ENCODE assay signal across 15 mouse cellular contexts in the genomic region with DNA sequence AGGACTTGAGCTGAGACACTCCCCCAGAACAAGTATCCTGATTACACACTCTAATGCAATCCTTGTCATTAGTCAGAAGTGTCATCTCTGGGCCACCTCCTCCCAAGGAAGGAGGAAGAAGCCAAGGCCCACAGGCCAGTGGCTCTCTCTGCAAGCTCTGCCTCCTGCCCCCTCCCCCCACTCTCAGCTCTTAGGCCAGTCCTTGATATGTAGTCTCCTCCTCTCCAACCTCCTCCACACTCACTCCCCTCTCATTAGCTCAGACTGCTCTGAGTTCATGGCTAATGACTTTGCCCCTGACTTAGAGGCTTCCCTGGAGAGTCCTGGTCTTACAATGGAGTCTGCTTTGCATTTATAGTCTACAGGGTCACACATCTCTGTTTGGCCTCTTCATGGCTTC.
DNase-seq lines count a peak whose midpoint lies in the region; ATAC-seq lines count a peak whose summit lies in the region.
"Had no signal": no experiment of that assay in that cellular context is flagged by ENCODE, and none has a peak within 500 bp of the region (broad histone marks: within the 10 kb centered on the region; RNA-seq: fewer than 3 reads in every experiment).

No protein-coding gene starts in this region.

- H3K27me3 ChIP-seq in hindbrain, embryonic 10.5 days (ENCODE audit: insufficient read depth, poor library complexity, severe bottlenecking): peaks cover 51% of the 10 kb centered on the region
- H3K27me3 ChIP-seq in hindbrain, embryonic 16.5 days (replicated peaks; ENCODE audit: control insufficient read depth, insufficient read depth, low read length): 0 out of 2 replicates have a peak, but pooled peaks cover 2% of the 10 kb centered on the region
- peaks cover 63% of the 10 kb centered on the region for H3K27me3 ChIP-seq in neural tube, embryonic 13.5 days

- peak overlapping the region; percentile 50; the same call in 1 of the 2 replicates for H3K27ac ChIP-seq in hindbrain, embryonic 10.5 days
- H3K27ac ChIP-seq in hindbrain, embryonic 16.5 days (ENCODE audit: low read depth, low read length): no peak overlapping the region
- H3K27ac ChIP-seq in neural tube, embryonic 13.5 days (replicated peaks): peak overlapping the region; percentile 46; the same call in 1 of the 2 replicates
- H3K27ac ChIP-seq: embryonic facial prominence, embryonic 12.5 days; limb, embryonic 15.5 days had no signal

- ATAC-seq in hindbrain, embryonic 16.5 days: no peak
- no peak for ATAC-seq in neural tube, embryonic 13.5 days (ENCODE audit: low read depth)
- ATAC-seq in granulocyte monocyte progenitor cell, adult 5-6 weeks (replicated peaks; ENCODE audit: poor library complexity, severe bottlenecking): 0 out of 2 replicates have a peak, but pooled peaks have one; percentile 22

- no peak for DNase-seq in hindbrain, embryonic 10.5 days (ENCODE audit: low spot score)
- DNase-seq in neural tube, embryonic 10.5 days (ENCODE audit: extremely low spot score, low spot score): no peak
- no peak for DNase-seq in heart, postnatal 4 days
- no peak for DNase-seq in heart, adult 9 months (ENCODE audit: low spot score in 2 of 2)
- DNase-seq: cerebellum, adult 8-10 months; gastrocnemius, postnatal 36 days; kidney, postnatal 36 days; layer of hippocampus, postnatal 36 days; right cerebral cortex, postnatal 14 days had no signal

- H3K4me1 ChIP-seq in hindbrain, embryonic 10.5 days (replicated peaks): peaks cover 30% of the 10 kb centered on the region
- H3K4me1 ChIP-seq in hindbrain, embryonic 16.5 days (ENCODE audit: control insufficient read depth, insufficient read depth, low read depth, low read length): peaks cover 19% of the 10 kb centered on the region
- H3K4me1 ChIP-seq in neural tube, embryonic 13.5 days (replicated peaks): peaks cover 32% of the 10 kb centered on the region
- H3K4me1 ChIP-seq: megakaryocyte, embryonic 14.5 days had no signal

- H3K9me3 ChIP-seq in hindbrain, embryonic 10.5 days: no peaks in the 10 kb centered on the region
- no peaks in the 10 kb centered on the region for H3K9me3 ChIP-seq in hindbrain, embryonic 16.5 days (ENCODE audit: control insufficient read depth, low read length)
- 0 out of 2 replicates have a peak, but pooled peaks cover 6% of the 10 kb centered on the region for H3K9me3 ChIP-seq in neural tube, embryonic 13.5 days
- H3K9me3 ChIP-seq: embryonic facial prominence, embryonic 12.5 days; limb, embryonic 15.5 days had no signal

- H3K4me3 ChIP-seq in hindbrain, embryonic 10.5 days: no peak overlapping the region
- no peak overlapping the region for H3K4me3 ChIP-seq in hindbrain, embryonic 16.5 days (ENCODE audit: low read length)
- H3K4me3 ChIP-seq in neural tube, embryonic 13.5 days: no peak overlapping the region
- H3K4me3 ChIP-seq: embryonic facial prominence, embryonic 12.5 days; limb, embryonic 15.5 days; megakaryocyte, embryonic 14.5 days had no signal

- no peaks in the 10 kb centered on the region for H3K36me3 ChIP-seq in hindbrain, embryonic 10.5 days
- no peaks in the 10 kb centered on the region for H3K36me3 ChIP-seq in hindbrain, embryonic 16.5 days (ENCODE audit: control insufficient read depth, insufficient read depth, low read length)
- H3K36me3 ChIP-seq in neural tube, embryonic 13.5 days: no peaks in the 10 kb centered on the region
- H3K36me3 ChIP-seq: embryonic facial prominence, embryonic 12.5 days; limb, embryonic 15.5 days had no signal

- H3K9ac ChIP-seq in hindbrain, embryonic 16.5 days (ENCODE audit: low read depth, low read length): no peak overlapping the region
- H3K9ac ChIP-seq in neural tube, embryonic 13.5 days: no peak overlapping the region
- H3K9ac ChIP-seq: embryonic facial prominence, embryonic 12.5 days; limb, embryonic 15.5 days had no signal

- no peak overlapping the region for H3K4me2 ChIP-seq in hindbrain, embryonic 16.5 days (ENCODE audit: low read length)
- no peak overlapping the region for H3K4me2 ChIP-seq in neural tube, embryonic 13.5 days
- H3K4me2 ChIP-seq: embryonic facial prominence, embryonic 12.5 days; limb, embryonic 15.5 days had no signal
